Mouse (Mus musculus): ENCODE measurements around the gene Pld3. TPM values are rescaled to one million over a fixed set of nuclear protein-coding genes. Genes with fewer than 3 reads are reported as not detected.
A peak's percentile ranks its signal among the peaks of the same experiment; 100 is the strongest.
"Not testable (repeated sequence)": the region's sequence is repeated elsewhere in the genome, so short reads cannot be mapped to it uniquely, and the experiment has no call there.

Pld3 gene
- total RNA-seq, 2 experiments from 2014 or later: 585 to 592 TPM

- DNase-seq (ENCODE audit: low spot score in 2 of 2): peak; percentile 65 to 81
These were observed 26.8 kb downstream of the Pld3 start for GRCm38 (mm10) chr7:27526039-27526827.

- DNase-seq (ENCODE audit: low spot score in 2 of 2): no peak
These were observed 29.2 kb downstream of the Pld3 start for GRCm38 (mm10) chr7:27523805-27524204.

GRCm38 (mm10) chr7:27522967-27523366, 30.1 kb downstream of the Pld3 start, which contains the start of gene Hipk4:
Gene Hipk4 (plus strand): TSS chr7:27523267.
- no peak for DNase-seq (ENCODE audit: low spot score in 2 of 2)

- no peak for DNase-seq (ENCODE audit: low spot score in 2 of 2)
These were observed 32.4 kb downstream of the Pld3 start for GRCm38 (mm10) chr7:27520599-27520998.

GRCm38 (mm10) chr7:27520104-27520503, 32.9 kb downstream of the Pld3 start:
- DNase-seq (ENCODE audit: low spot score in 2 of 2): no peak

- no peak for DNase-seq (ENCODE audit: low spot score in 2 of 2)
These were observed 34.7 kb downstream of the Pld3 start for GRCm38 (mm10) chr7:27518314-27518713.

- DNase-seq (ENCODE audit: low spot score in 2 of 2): no peak
These were observed 38.1 kb downstream of the Pld3 start for GRCm38 (mm10) chr7:27514961-27515360.

- DNase-seq (ENCODE audit: low spot score in 2 of 2): no peak
These were observed 42.2 kb downstream of the Pld3 start for GRCm38 (mm10) chr7:27510809-27511208.

- no peak for DNase-seq (ENCODE audit: low spot score in 2 of 2)
These were observed 44.4 kb downstream of the Pld3 start for GRCm38 (mm10) chr7:27508648-27509005.

- peak; percentile 86 to 91 for DNase-seq (ENCODE audit: low spot score in 2 of 2)
These were observed 45.0 kb downstream of the Pld3 start for GRCm38 (mm10) chr7:27507711-27508647.

- DNase-seq (ENCODE audit: low spot score in 2 of 2): no peak
These were observed 46.1 kb downstream of the Pld3 start for GRCm38 (mm10) chr7:27506765-27507370.

- DNase-seq (ENCODE audit: low spot score in 2 of 2): no peak
These were observed 51.4 kb downstream of the Pld3 start for GRCm38 (mm10) chr7:27501620-27502019.

GRCm38 (mm10) chr7:27499036-27499435, 54.0 kb downstream of the Pld3 start, which contains the start of gene Prx:
Gene Prx (plus strand): TSS chr7:27499324.
- no peak for DNase-seq (ENCODE audit: low spot score in 2 of 2)

- not testable (repeated sequence) for DNase-seq (ENCODE audit: low spot score in 2 of 2)
These were observed 58.2 kb downstream of the Pld3 start for GRCm38 (mm10) chr7:27494659-27495367.

GRCm38 (mm10) chr7:27493450-27493849, 59.6 kb downstream of the Pld3 start:
- DNase-seq (ENCODE audit: low spot score in 2 of 2): no peak

GRCm38 (mm10) chr7:27493022-27493421, 60.0 kb downstream of the Pld3 start:
- no peak for DNase-seq (ENCODE audit: low spot score in 2 of 2)

- no peak for DNase-seq (ENCODE audit: low spot score in 2 of 2)
These were observed 61.2 kb downstream of the Pld3 start for GRCm38 (mm10) chr7:27491856-27492255.

GRCm38 (mm10) chr7:27490543-27491329, 62.3 kb downstream of the Pld3 start:
- peak; percentile 74 to 84 for DNase-seq (ENCODE audit: low spot score in 2 of 2)

- DNase-seq (ENCODE audit: low spot score in 2 of 2): no peak
These were observed 62.8 kb downstream of the Pld3 start for GRCm38 (mm10) chr7:27490227-27490542.

GRCm38 (mm10) chr7:27489270-27489869, 63.6 kb downstream of the Pld3 start:
- DNase-seq (ENCODE audit: low spot score in 2 of 2): no peak
